Mouse (Mus musculus) olfactory bulb, adult 2 months (tissue): ENCODE results near the gene Ogg1.

Experiments
- CTCF ChIP-seq: fragments of 200-500 bp; IDR thresholded peaks from 2 replicates; pipeline ENCODE4 v1.5.1; 2012; ENCODE audit warnings: low read depth, mild to moderate bottlenecking, low read length, moderate library complexity; ENCODE audit not compliant: insufficient read depth
- POLR2A ChIP-seq: fragments of 200-500 bp; IDR thresholded peaks from 2 replicates; pipeline ENCODE4 v1.6.1; 2012; ENCODE audit warnings: mild to moderate bottlenecking, low read depth, low read length, moderate library complexity; ENCODE audit not compliant: insufficient read depth

DNA sequence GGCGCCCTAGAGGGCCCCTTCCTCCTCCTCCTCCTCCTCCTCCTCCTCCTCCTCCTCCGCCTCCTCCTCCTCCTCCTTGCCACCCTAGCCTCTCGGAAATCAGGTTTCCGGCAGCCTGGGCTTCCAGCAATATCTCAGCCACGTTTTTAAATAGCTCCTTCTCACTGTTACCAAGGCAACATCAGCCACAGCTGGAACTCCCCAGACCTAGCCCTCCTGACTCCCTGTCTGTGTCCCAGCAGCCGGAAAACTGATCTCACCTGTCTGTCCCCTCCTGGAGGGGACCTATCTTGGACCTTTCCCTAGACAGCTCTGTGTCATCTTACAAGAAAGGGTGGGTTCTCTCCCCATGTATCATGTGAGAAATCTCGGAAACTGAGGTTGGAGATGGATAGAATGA is 15.5 kb downstream of the Ogg1 start:
- no peak for TF ChIP-seq CTCF
- no peak for TF ChIP-seq POLR2A
